Mouse (Mus musculus) left cerebral cortex, adult 2 months (tissue): ENCODE results near the gene Lca5. TPM values are rescaled to one million over a fixed set of nuclear protein-coding genes. Genes with fewer than 3 reads are reported as not detected.

Source experiments
- DNase-seq, 2 experiments: peaks; one replicate each; pipeline ENCODE4 v3.0.0; 2021 to 2022; ENCODE audit warnings: low spot score in 2 of 2, mixed read lengths in 1 of 2; ENCODE audit errors: extremely low spot score in 1 of 2
- H3K27ac ChIP-seq: fragments of 200-600 bp; 2 replicates; pipeline ENCODE4 v1.8.1; 2022
- H3K4me3 ChIP-seq: fragments of 200-600 bp; 2 replicates; pipeline ENCODE4 v1.8.1; 2022
- CTCF ChIP-seq: fragments of 200-600 bp; IDR thresholded peaks from 2 replicates; pipeline ENCODE4 v1.8.1; 2022; ENCODE audit warnings: antibody characterized with exemption, mild to moderate bottlenecking, moderate library complexity
- intact Hi-C: fragments of 180-260 bp; cut with DNase I; formaldehyde crosslinking; loops from one replicate; pipeline ENCODE4 v1.15.1; 2025
- total RNA-seq, 2 experiments: library from RNA; stranded (reverse); gene quantifications; 2 replicates each; pipeline ENCODE4 v1.2.3; 2021

The Lca5 gene
- total RNA-seq, 2 experiments from 2014 or later = 19.6 to 20.2 TPM

DNA sequence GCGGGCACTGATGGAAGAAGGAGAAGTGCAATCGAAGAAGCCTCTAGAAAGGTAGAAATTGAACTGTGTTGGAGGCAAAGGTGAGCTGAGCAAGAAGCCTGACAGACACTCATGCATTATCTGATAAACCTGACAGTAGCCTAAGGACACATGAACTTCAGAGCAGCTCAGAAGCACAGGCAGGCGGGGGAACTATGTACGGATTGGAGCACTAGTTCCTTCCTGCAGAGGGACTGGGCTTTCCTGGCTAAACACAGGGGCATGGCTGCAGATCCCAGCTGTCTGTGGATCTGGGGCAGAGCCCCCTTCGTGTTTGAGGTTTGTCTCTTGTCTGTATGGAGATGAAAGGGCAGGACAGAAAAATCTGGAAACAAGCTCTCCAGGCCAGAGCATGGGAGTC is 89.8 kb downstream of the Lca5 start:
- no peak for DNase-seq
- intact Hi-C loops = loop anchor here (2.0 kb wide), 1 partner anchor 34 kb away; no protein-coding TSS in a partner anchor
- Histone ChIP-seq H3K27ac (no peak overlapping the region), H3K4me3 (no peak overlapping the region)
- TF ChIP-seq CTCF = no peak

DNA sequence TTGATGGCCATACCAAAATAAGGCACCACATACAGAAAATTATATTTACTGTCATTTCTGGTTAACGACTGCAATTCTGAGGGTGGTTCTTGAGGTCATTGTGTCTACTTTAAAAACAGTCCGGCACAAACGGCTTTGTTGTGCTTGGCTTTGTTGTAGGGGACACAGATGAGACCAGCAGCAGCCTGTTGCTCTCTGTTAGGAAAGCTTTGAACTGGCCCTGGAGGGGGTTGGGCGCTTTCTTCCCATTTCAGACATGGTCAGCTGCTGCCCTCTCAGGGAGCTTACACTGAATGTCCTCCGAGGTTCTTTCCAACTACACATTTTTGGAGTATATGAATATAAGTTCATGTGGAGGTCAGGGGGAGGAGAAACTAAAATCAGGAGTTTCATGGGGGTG is 90.3 kb downstream of the Lca5 start:
- Histone ChIP-seq H3K4me3 (no peak overlapping the region), H3K27ac (no peak overlapping the region; the same call in 1 of the 2 replicates)
- peak in 1 of 2 experiments; percentile 39 for DNase-seq
- TF ChIP-seq CTCF = peak; percentile 23
- intact Hi-C loops = loop anchor here (2.0 kb wide), 1 partner anchor 34 kb away; no protein-coding TSS in a partner anchor

DNA sequence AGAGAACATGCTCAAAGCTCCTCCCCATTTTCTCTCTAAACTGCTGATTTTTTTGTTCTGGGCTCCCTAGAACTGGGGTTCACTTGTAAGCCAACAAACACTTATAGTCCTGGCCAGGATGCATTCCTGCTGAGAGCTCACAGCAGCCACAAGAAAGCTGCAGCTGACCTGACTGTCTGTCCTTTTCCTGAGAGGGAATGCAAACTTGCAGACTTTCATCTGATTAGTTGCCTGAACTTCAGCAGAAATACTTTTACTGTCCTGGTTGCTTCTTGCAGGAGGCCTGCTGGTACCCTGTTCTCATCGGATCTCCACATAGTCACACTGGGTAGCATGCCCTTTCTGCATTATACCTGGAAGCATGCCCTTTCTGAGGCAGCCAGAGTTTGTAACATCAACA is 91.0 kb downstream of the Lca5 start:
- DNase-seq = no peak
- H3K4me3 ChIP-seq = no peak overlapping the region
- no peak for TF ChIP-seq CTCF
- intact Hi-C loops = loop anchor here (1.0 to 2.0 kb wide), 2 partner anchors 24 to 33 kb away; no protein-coding TSS in a partner anchor
- peak overlapping the region; percentile 59; the same call in 1 of the 2 replicates for H3K27ac ChIP-seq

DNA sequence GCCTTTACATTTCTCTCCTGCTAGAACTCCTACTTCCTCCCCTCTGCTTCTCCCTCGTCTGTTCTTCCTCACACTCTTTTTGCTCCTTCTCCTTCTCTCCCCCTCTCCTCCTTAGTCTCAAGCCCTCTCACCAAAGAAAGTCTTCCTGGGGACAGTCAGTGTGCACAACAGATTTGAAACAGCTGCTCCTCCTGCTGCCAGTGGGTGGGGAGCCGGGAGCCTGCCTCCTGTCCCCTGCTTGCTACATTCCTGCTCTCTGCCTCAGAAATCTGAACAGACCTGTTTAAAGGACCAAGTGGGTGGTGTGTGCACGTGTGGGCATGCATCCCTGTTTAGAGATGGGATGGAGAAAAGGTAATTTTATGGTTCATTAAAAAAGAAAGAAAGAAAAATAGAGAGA is 91.4 kb downstream of the Lca5 start:
- intact Hi-C loops = loop anchor here (1.0 kb wide), 1 partner anchor 23 kb away; no protein-coding TSS in a partner anchor
- no peak for TF ChIP-seq CTCF
- peak; percentile 33 to 57 for DNase-seq
- Histone ChIP-seq H3K27ac (peak overlapping the region; percentile 59; the same call in 1 of the 2 replicates), H3K4me3 (no peak overlapping the region)

DNA sequence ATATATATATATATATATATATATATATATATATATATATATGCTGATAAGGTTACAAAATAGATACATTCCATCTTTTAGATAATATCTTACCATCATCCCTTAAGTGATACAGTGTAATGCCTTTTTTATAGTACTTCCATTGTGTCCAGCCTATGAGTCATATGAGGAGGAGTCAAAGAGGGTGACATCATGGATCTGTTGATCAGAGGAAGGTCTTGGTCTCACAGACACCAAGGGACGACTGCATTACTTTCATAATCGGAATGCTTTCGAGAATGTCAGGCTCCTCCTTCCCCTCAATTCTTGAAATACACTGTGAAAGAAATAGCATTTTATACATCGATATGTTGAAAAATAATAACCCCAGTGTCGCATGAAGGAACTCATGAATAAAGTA is 93.4 kb downstream of the Lca5 start:
- Histone ChIP-seq H3K4me3 (no peak overlapping the region), H3K27ac (no peak overlapping the region)
- TF ChIP-seq CTCF = no peak
- DNase-seq = no peak
- intact Hi-C loops = no loop called here

DNA sequence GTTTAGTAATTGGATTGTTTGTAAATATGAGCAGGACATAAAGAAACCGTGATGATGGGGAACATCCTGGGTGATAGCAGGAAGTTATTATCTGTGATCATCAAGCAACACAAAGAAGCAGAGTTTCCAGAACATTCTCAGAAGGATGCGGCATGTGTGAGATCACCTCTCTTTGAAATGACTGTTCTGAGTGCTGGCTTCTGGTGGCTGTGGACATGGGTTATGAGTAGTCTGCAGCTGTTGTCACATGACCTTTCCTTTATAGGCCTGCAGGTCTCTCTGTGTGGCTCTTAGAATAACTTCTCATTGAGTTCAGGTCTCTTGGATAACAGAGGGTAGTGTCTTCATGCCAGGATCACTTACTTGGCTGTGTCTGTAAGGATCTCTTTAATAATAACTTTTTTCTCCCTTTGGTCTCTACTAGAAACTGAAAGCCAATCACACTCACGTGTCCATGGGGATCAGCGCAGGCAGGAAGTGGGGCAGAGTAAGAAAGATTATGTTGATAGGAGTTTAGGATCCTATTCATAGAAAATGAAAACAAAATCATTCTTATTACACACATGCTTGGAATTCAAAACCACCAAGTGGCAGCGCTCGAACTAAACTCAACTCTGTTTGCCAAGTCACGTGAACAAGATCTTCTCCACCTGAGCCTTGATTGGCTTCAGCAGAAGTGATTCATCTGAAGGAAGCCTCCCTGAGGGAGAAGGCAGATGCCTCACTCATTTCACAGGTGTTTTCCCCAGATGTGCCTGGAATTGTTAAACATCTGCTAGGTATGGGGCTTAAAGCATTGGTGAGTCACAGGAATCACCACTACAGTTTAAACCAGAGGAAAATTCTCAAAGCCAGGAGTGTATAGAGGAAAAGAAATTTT is 98.2 kb downstream of the Lca5 start:
- no peak for TF ChIP-seq CTCF
- no peak for DNase-seq
- H3K4me3 ChIP-seq = no peak overlapping the region
- intact Hi-C loops = no loop called here
- no peak overlapping the region for H3K27ac ChIP-seq

Other genes with a start within 250 kb of the Lca5 start
- gene Sh3bgrl2, start 107.2 kb upstream of the Lca5 start, total RNA-seq = 10 to 100 TPM; 30.7 to 36.1 TPM